Mouse (Mus musculus) cortical plate, adult 2 months (tissue): ENCODE data around the gene S1pr4.

Experiments
- CTCF ChIP-seq: fragments of 200-500 bp; IDR thresholded peaks from 2 replicates; pipeline ENCODE4 v1.5.1; 2011; ENCODE audit warnings: mild to moderate bottlenecking, control low read depth, low read length; ENCODE audit not compliant: insufficient read depth; ENCODE audit errors: extremely low read depth
- POLR2A ChIP-seq: fragments of 200-500 bp; IDR thresholded peaks from 2 replicates; pipeline ENCODE4 v1.6.1; 2011; ENCODE audit warnings: mild to moderate bottlenecking, low read length, control low read depth; ENCODE audit not compliant: insufficient read depth; ENCODE audit errors: extremely low read depth

GRCm38 (mm10) chr10:81483983-81484382 is 15.9 kb downstream of the S1pr4 start:
- TF ChIP-seq CTCF (peak; percentile 50), POLR2A (no peak)
